ENCODE assay signal across 11 mouse cellular contexts in the genomic region with DNA sequence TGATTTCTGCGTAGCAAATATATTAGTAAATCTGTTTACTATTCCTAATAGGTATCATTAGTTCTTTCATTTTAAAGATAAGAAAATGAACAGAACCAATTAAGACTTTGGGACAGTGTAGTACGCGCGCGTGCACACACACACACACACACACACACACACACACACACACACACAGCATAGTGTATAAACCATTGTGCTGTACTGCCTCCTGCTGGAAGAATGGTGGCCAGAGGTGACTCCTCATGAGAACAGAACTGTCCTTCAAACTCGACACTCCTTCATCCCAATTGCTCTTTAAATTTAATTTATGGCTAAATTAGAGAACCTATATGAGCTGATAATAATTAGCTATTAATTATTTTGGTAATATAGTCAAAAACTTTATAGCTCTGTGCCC. TPM values are rescaled to one million over a fixed set of nuclear protein-coding genes. Genes with fewer than 3 reads are reported as not detected.
DNase-seq lines count a peak whose midpoint lies in the region; ATAC-seq and TF ChIP-seq lines count a peak whose summit lies in the region.
"Had no signal": no experiment of that assay in that cellular context is flagged by ENCODE, and none has a peak within 500 bp of the region (broad histone marks: within the 10 kb centered on the region; RNA-seq: fewer than 3 reads in every experiment).

No protein-coding gene starts in this region.

- WGBS in midbrain, postnatal 0 days = 90% methylated on average over 6 of the region's 6 CpGs
- 94% methylated on average over 6 of the region's 6 CpGs for WGBS in midbrain, embryonic 11.5 days
- 84% methylated on average over 6 of the region's 6 CpGs for WGBS in liver, embryonic 12.5 days (ENCODE audit: insufficient replicate concordance)

- H3K27ac ChIP-seq in midbrain, postnatal 0 days (ENCODE audit: low read depth, low read length) = no peak overlapping the region
- no peak overlapping the region for H3K27ac ChIP-seq in midbrain, embryonic 11.5 days (ENCODE audit: low read depth, low read length)
- no peak overlapping the region for H3K27ac ChIP-seq in liver, embryonic 12.5 days
- H3K27ac ChIP-seq: limb, embryonic 12.5 days had no signal

- H3K9me3 ChIP-seq in midbrain, postnatal 0 days (ENCODE audit: low read length) = no peaks in the 10 kb centered on the region
- H3K9me3 ChIP-seq in midbrain, embryonic 11.5 days (ENCODE audit: control insufficient read depth, low read length) = no peaks in the 10 kb centered on the region
- H3K9me3 ChIP-seq in liver, embryonic 12.5 days (replicated peaks) = no peaks in the 10 kb centered on the region
- H3K9me3 ChIP-seq: limb, embryonic 12.5 days had no signal

- H3K4me3 ChIP-seq in midbrain, postnatal 0 days (ENCODE audit: low read depth, low read length) = no peak overlapping the region
- no peak overlapping the region for H3K4me3 ChIP-seq in midbrain, embryonic 11.5 days (ENCODE audit: low read depth, low read length)
- H3K4me3 ChIP-seq in liver, embryonic 12.5 days = no peak overlapping the region
- H3K4me3 ChIP-seq: limb, embryonic 12.5 days had no signal

- no peaks in the 10 kb centered on the region for H3K27me3 ChIP-seq in midbrain, postnatal 0 days (ENCODE audit: insufficient read depth, low read length)
- no peaks in the 10 kb centered on the region for H3K27me3 ChIP-seq in midbrain, embryonic 11.5 days (ENCODE audit: control insufficient read depth, insufficient read depth, low read length)
- H3K27me3 ChIP-seq in liver, embryonic 12.5 days (replicated peaks) = no peaks in the 10 kb centered on the region
- H3K27me3 ChIP-seq: limb, embryonic 12.5 days had no signal

- no peaks in the 10 kb centered on the region for H3K36me3 ChIP-seq in midbrain, postnatal 0 days (ENCODE audit: insufficient read depth, low read length)
- H3K36me3 ChIP-seq in midbrain, embryonic 11.5 days (ENCODE audit: control insufficient read depth, insufficient read depth, low read length) = peaks cover 3% of the 10 kb centered on the region
- H3K36me3 ChIP-seq in liver, embryonic 12.5 days = peaks cover 18% of the 10 kb centered on the region

- no peak for DNase-seq in midbrain, postnatal 0 days (ENCODE audit: low spot score)
- DNase-seq in midbrain, embryonic 11.5 days (ENCODE audit: low spot score, missing footprints) = no peak
- DNase-seq in adipocyte (ENCODE audit: low spot score) = peak; percentile 41
- DNase-seq in thymus, postnatal 10 days (ENCODE audit: low spot score in 2 of 2) = peak; percentile 49 to 77
- no peak for DNase-seq in layer of hippocampus, adult 8-10 months (ENCODE audit: low spot score in 2 of 2)
- no peak for DNase-seq in right cerebral cortex, postnatal 4 days
- DNase-seq: cerebellum, adult 11-12 months; gastrocnemius, postnatal 25 days had no signal

- H3K9ac ChIP-seq in midbrain, postnatal 0 days (replicated peaks; ENCODE audit: low read length, poor library complexity, severe bottlenecking) = no peak overlapping the region
- no peak overlapping the region for H3K9ac ChIP-seq in midbrain, embryonic 11.5 days (ENCODE audit: low read length)
- H3K9ac ChIP-seq in liver, embryonic 12.5 days = no peak overlapping the region
- H3K9ac ChIP-seq: limb, embryonic 12.5 days had no signal

- H3K4me2 ChIP-seq in midbrain, postnatal 0 days (ENCODE audit: low read depth, low read length, poor library complexity, severe bottlenecking) = no peak overlapping the region
- no peak overlapping the region for H3K4me2 ChIP-seq in midbrain, embryonic 11.5 days
- no peak overlapping the region for H3K4me2 ChIP-seq in liver, embryonic 12.5 days
- H3K4me2 ChIP-seq: limb, embryonic 12.5 days had no signal

- no peaks in the 10 kb centered on the region for H3K4me1 ChIP-seq in midbrain, postnatal 0 days (ENCODE audit: insufficient read depth, low read length)
- H3K4me1 ChIP-seq in midbrain, embryonic 11.5 days (ENCODE audit: control insufficient read depth, insufficient read depth, low read length) = no peaks in the 10 kb centered on the region
- H3K4me1 ChIP-seq in liver, embryonic 12.5 days = peaks cover 17% of the 10 kb centered on the region
- H3K4me1 ChIP-seq: limb, embryonic 12.5 days had no signal

- TF ChIP-seq CTCF in midbrain, postnatal 0 days (IDR thresholded peaks at IDR 0.05) = peak; percentile 54

- ATAC-seq in midbrain, postnatal 0 days (ENCODE audit: low FRiP score) = no peak
- ATAC-seq in midbrain, embryonic 11.5 days (ENCODE audit: low FRiP score) = no peak
- ATAC-seq in liver, embryonic 12.5 days = peak; percentile 58; the same call in 1 of the 2 replicates

RNA-seq across cellular contexts. Expression of a gene that starts 25.9 kb away (rescaled TPM):
- total RNA-seq in midbrain, postnatal 0 days (2014; rRNA removed) = not detected in 2 replicates
- polyA plus RNA-seq in midbrain, postnatal 0 days (2015; fragmentation: Nextera tagmentation; extraction: Ambion mirVana) = not detected in 2 replicates
- 0.14 TPM in 1 of 2 replicates, not detected in the other for polyA plus RNA-seq in midbrain, embryonic 11.5 days (2014; fragmentation: Nextera tagmentation; extraction: Ambion mirVana)
- polyA plus RNA-seq in liver, embryonic 12.5 days (2016; fragmentation: Nextera tagmentation; extraction: Ambion mirVana) = not detected in 2 replicates
- not detected for total RNA-seq in layer of hippocampus, adult 8-10 months (2022)
- total RNA-seq: gastrocnemius, postnatal 25 days had no signal
- polyA plus RNA-seq: neural tube, embryonic 14.5 days had no signal

RNA-seq across cellular contexts. Expression of a gene that starts 44.1 kb away (rescaled TPM):
- 4.1 and 4.7 TPM in 2 replicates for total RNA-seq in midbrain, postnatal 0 days (2014; rRNA removed)
- 2.4 and 2.5 TPM in 2 replicates for polyA plus RNA-seq in midbrain, postnatal 0 days (2015; fragmentation: Nextera tagmentation; extraction: Ambion mirVana)
- polyA plus RNA-seq in midbrain, embryonic 11.5 days (2014; fragmentation: Nextera tagmentation; extraction: Ambion mirVana) = 3.3 and 4.3 TPM in 2 replicates
- 4.2 and 4.5 TPM in 2 replicates for polyA plus RNA-seq in liver, embryonic 12.5 days (2016; fragmentation: Nextera tagmentation; extraction: Ambion mirVana)
- total RNA-seq in layer of hippocampus, adult 8-10 months (2022) = 1 to 10 TPM; 3.4 to 4.7 (median 3.8) TPM

RNA-seq across cellular contexts. Expression of a gene that starts 45.2 kb away (rescaled TPM):
- total RNA-seq in midbrain, postnatal 0 days (2014; rRNA removed) = 11.0 and 12.9 TPM in 2 replicates
- polyA plus RNA-seq in midbrain, postnatal 0 days (2015; fragmentation: Nextera tagmentation; extraction: Ambion mirVana) = 8.2 and 8.9 TPM in 2 replicates
- 37.2 and 38.6 TPM in 2 replicates for polyA plus RNA-seq in midbrain, embryonic 11.5 days (2014; fragmentation: Nextera tagmentation; extraction: Ambion mirVana)
- polyA plus RNA-seq in liver, embryonic 12.5 days (2016; fragmentation: Nextera tagmentation; extraction: Ambion mirVana) = 8.5 and 8.7 TPM in 2 replicates
- total RNA-seq in layer of hippocampus, adult 8-10 months (2022) = 10 to 100 TPM in 1 of 4 experiments, 1 to 10 TPM in 3; 7.4 to 11.2 (median 8.1) TPM

Comparison
In these comparisons a context has a peak if more than half of its experiments do, and no peak if none do; other contexts are left out.
1. DNase-seq: peak in adipocyte (single experiment) and thymus, postnatal 10 days (2 of 2); none in midbrain, postnatal 0 days (single experiment), midbrain, embryonic 11.5 days (single experiment), layer of hippocampus, adult 8-10 months (0 of 2) and right cerebral cortex, postnatal 4 days (single experiment).